Mouse (Mus musculus): ENCODE results near the gene Tcea3. TPM values are rescaled to one million over a fixed set of nuclear protein-coding genes. Genes with fewer than 3 reads are reported as not detected.

Tcea3 gene
- total and polyA plus RNA-seq, 3 experiments = 46.9 to 138 (median 112) TPM

GRCm38 (mm10) chr4:136246568-136246969 is 960 bp upstream of the Tcea3 start:
- Histone ChIP-seq H3K4me3 (peak overlapping the region; percentile 74; the same call in 1 of the 2 replicates), H3K4me1 (ENCODE audit: control insufficient read depth, insufficient read depth, low read length) (peaks cover 6% of the 10 kb centered on the region), H3K27me3 (ENCODE audit: control insufficient read depth, insufficient read depth, low read length) (no peaks in the 10 kb centered on the region), H3K79me2 (replicated peaks; ENCODE audit: control insufficient read depth, insufficient read depth, low read length) (no peaks in the 10 kb centered on the region), H3K9ac (ENCODE audit: low read depth, low read length) (peak overlapping the region; percentile 43), H3K36me3 (ENCODE audit: control insufficient read depth, insufficient read depth, low read length) (no peaks in the 10 kb centered on the region), H3K27ac (peak overlapping the region; percentile 88)
- TF ChIP-seq POLR2A (IDR thresholded peaks at IDR 0.05; ENCODE audit: insufficient read depth, low read depth, low read length) (peak; percentile 59), EP300 (IDR thresholded peaks at IDR 0.05; ENCODE audit: insufficient read depth, low read depth, low read length) (peak; percentile 61; the same call in 1 of the 2 replicates), CTCF (IDR thresholded peaks at IDR 0.05) (no peak)
- 11% methylated on average over 12 of the region's 12 CpGs for WGBS
- intact Hi-C loops (cut with DNase I) = no loop called here
- DNase-seq = peak in 1 of 2 experiments; percentile 51

DNA sequence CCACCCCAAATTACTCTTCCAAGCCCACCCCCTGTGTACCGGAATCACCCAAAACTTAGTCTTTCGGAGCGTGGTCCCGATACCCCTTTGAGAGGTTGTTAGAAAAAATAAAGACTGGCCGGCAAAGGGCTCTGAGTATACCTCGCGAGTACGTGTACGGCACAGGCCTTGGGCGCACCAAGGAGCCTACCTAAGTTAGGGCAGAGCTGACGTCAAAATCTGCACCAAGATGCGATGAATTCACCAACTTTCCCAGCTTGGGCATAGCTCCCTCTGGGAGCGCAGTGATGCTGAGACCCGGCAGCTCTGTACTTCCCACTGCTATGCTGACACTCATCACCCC is 172 bp upstream of the Tcea3 start:
- Histone ChIP-seq H3K27ac (peak overlapping the region; percentile 88), H3K36me3 (ENCODE audit: control insufficient read depth, insufficient read depth, low read length) (no peaks in the 10 kb centered on the region), H3K27me3 (ENCODE audit: control insufficient read depth, insufficient read depth, low read length) (no peaks in the 10 kb centered on the region), H3K79me2 (replicated peaks; ENCODE audit: control insufficient read depth, insufficient read depth, low read length) (no peaks in the 10 kb centered on the region), H3K9ac (ENCODE audit: low read depth, low read length) (peak overlapping the region; percentile 56), H3K4me3 (peak overlapping the region; percentile 74), H3K4me1 (ENCODE audit: control insufficient read depth, insufficient read depth, low read length) (peaks cover 10% of the 10 kb centered on the region)
- intact Hi-C loops (cut with DNase I) = no loop called here
- WGBS = 7% methylated on average over 14 of the region's 14 CpGs
- no peak for TF ChIP-seq POLR2A (IDR thresholded peaks at IDR 0.05; ENCODE audit: insufficient read depth, low read depth, low read length)
- TF ChIP-seq EP300 (IDR thresholded peaks at IDR 0.05; ENCODE audit: insufficient read depth, low read depth, low read length) = 0 out of 2 replicates have a peak, but pooled peaks have one; percentile 10
- DNase-seq = no peak

DNA sequence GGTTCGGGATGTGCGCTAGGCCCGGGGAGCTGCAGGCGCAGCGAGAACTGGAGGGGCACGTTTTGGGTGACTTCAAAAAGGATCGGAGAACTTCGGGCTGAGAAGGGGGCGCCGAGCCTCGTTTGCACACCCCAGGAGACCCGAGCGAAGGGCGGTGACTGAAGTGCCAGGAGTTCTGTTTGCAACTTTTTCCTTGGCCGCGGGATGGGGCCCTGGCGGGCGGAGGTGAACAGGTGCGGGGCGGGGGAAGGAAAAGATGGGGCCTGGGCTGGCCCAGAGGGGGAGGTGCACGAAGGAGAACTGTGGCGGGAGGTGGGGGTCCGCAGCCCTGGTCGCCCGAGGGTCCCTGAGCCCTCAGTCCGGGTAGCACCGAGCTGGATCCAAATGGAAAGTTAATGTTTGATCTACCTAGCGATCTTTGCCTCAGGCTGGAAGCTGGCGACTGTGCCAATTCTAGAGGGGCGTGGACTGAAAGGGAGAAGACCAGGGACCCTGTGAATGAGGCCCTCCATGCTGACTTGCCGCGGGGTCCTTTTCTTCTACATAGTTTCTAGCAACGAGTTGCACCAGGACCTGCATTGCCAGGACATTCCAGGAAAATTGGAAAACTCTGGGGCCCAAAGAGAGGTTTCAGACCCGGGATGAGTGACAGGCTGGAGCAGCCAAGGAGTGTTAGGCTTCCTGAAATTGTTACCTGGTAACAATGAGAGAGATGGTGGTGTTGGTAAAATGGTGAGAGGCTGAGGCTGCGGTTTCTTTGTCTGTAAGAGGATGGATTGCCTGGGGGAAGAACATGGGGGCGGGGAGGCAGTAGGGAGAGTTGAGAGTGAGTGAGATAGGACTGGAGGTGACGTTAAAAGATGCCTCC is 1.2 kb downstream of the Tcea3 start:
- Histone ChIP-seq H3K79me2 (replicated peaks; ENCODE audit: control insufficient read depth, insufficient read depth, low read length) (no peaks in the 10 kb centered on the region), H3K4me3 (peak overlapping the region; percentile 74), H3K27me3 (ENCODE audit: control insufficient read depth, insufficient read depth, low read length) (no peaks in the 10 kb centered on the region), H3K4me1 (ENCODE audit: control insufficient read depth, insufficient read depth, low read length) (peaks cover 10% of the 10 kb centered on the region), H3K9ac (ENCODE audit: low read depth, low read length) (peak overlapping the region; percentile 76), H3K27ac (peak overlapping the region; percentile 88), H3K36me3 (ENCODE audit: control insufficient read depth, insufficient read depth, low read length) (no peaks in the 10 kb centered on the region)
- 5% methylated on average over 37 of the region's 37 CpGs for WGBS
- TF ChIP-seq POLR2A (IDR thresholded peaks at IDR 0.05; ENCODE audit: insufficient read depth, low read depth, low read length) (no peak), EP300 (IDR thresholded peaks at IDR 0.05; ENCODE audit: insufficient read depth, low read depth, low read length) (no peak), CTCF (IDR thresholded peaks at IDR 0.05) (no peak)
- intact Hi-C loops (cut with DNase I) = no loop called here
- DNase-seq = no peak

GRCm38 (mm10) chr4:136249332-136249647 is 1.8 kb downstream of the Tcea3 start:
- WGBS = 22% methylated on average over 11 of the region's 11 CpGs
- Histone ChIP-seq H3K4me3 (peak overlapping the region; percentile 74; the same call in 1 of the 2 replicates), H3K9ac (ENCODE audit: low read depth, low read length) (no peak overlapping the region), H3K27ac (peak overlapping the region; percentile 39), H3K4me1 (ENCODE audit: control insufficient read depth, insufficient read depth, low read length) (peaks cover 10% of the 10 kb centered on the region), H3K36me3 (ENCODE audit: control insufficient read depth, insufficient read depth, low read length) (no peaks in the 10 kb centered on the region), H3K79me2 (replicated peaks; ENCODE audit: control insufficient read depth, insufficient read depth, low read length) (no peaks in the 10 kb centered on the region), H3K27me3 (ENCODE audit: control insufficient read depth, insufficient read depth, low read length) (no peaks in the 10 kb centered on the region)
- no peak for DNase-seq
- TF ChIP-seq CTCF (IDR thresholded peaks at IDR 0.05) (no peak), POLR2A (IDR thresholded peaks at IDR 0.05; ENCODE audit: insufficient read depth, low read depth, low read length) (no peak), EP300 (IDR thresholded peaks at IDR 0.05; ENCODE audit: insufficient read depth, low read depth, low read length) (no peak)
- intact Hi-C loops (cut with DNase I) = no loop called here

DNA sequence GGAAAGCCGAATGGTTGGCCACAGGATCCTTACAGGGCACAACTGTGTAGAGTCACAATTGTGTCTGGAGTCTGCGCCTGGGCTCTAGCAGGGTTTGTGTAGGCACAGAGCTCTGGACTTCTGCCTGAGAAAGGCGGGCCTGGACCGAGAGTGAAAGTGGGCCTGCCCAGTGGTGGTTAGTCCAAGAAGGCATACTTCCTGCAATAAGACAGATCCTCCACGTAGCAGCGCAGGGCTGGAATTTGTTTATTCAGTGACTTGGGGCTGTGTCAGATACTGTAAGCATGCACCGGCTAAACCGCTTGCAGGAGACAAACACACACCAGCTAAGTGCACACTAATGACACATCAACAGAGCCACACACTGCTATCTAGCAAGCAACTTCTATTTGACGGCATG is 2.3 kb downstream of the Tcea3 start:
- Histone ChIP-seq H3K27ac (peak overlapping the region; percentile 39), H3K27me3 (ENCODE audit: control insufficient read depth, insufficient read depth, low read length) (no peaks in the 10 kb centered on the region), H3K79me2 (replicated peaks; ENCODE audit: control insufficient read depth, insufficient read depth, low read length) (no peaks in the 10 kb centered on the region), H3K4me1 (ENCODE audit: control insufficient read depth, insufficient read depth, low read length) (peaks cover 10% of the 10 kb centered on the region), H3K36me3 (ENCODE audit: control insufficient read depth, insufficient read depth, low read length) (no peaks in the 10 kb centered on the region), H3K4me3 (no peak overlapping the region), H3K9ac (ENCODE audit: low read depth, low read length) (0 out of 2 replicates have a peak overlapping the region, but pooled peaks have one; percentile 17)
- WGBS = 18% methylated on average over 9 of the region's 9 CpGs
- DNase-seq = peak; percentile 73 to 81
- TF ChIP-seq POLR2A (IDR thresholded peaks at IDR 0.05; ENCODE audit: insufficient read depth, low read depth, low read length) (peak; percentile 26; the same call in 1 of the 2 replicates), EP300 (IDR thresholded peaks at IDR 0.05; ENCODE audit: insufficient read depth, low read depth, low read length) (no peak)
- intact Hi-C loops (cut with DNase I) = no loop called here

DNA sequence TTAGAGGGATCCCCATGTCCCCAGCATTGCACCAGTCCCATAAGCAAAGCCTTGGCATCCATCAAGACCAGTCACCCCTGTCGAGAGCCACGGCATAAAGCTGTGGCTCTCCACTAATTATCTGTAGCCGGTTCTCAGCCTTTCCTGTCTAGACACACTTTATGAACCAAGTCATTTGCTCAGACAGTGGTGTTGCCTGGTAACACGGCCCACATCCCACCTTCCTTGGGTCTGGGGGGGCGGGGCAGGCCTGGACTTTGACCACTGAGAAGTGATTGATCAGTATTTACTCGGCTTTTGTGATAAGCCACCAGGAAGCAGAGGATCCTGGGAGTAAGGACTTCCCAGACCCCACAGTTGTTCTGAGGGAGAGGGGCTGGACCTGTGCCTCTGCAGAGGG is 8.4 kb downstream of the Tcea3 start:
- no peaks in the 10 kb centered on the region for H3K27me3 ChIP-seq (ENCODE audit: control insufficient read depth, insufficient read depth, low read length)
- 45% methylated on average over 6 of the region's 6 CpGs for WGBS
- H3K9ac ChIP-seq (ENCODE audit: low read depth, low read length) = no peak overlapping the region
- no peak overlapping the region for H3K4me3 ChIP-seq
- intact Hi-C loops (cut with DNase I) = no loop called here
- no peaks in the 10 kb centered on the region for H3K36me3 ChIP-seq (ENCODE audit: control insufficient read depth, insufficient read depth, low read length)
- TF ChIP-seq POLR2A (IDR thresholded peaks at IDR 0.05; ENCODE audit: insufficient read depth, low read depth, low read length) (no peak), EP300 (IDR thresholded peaks at IDR 0.05; ENCODE audit: insufficient read depth, low read depth, low read length) (no peak), CTCF (IDR thresholded peaks at IDR 0.05) (no peak)
- no peak for DNase-seq
- peaks cover 4% of the 10 kb centered on the region; the same call in 1 of the 2 replicates for H3K4me1 ChIP-seq (ENCODE audit: control insufficient read depth, insufficient read depth, low read length)
- H3K79me2 ChIP-seq (replicated peaks; ENCODE audit: control insufficient read depth, insufficient read depth, low read length) = no peaks in the 10 kb centered on the region
- no peak overlapping the region for H3K27ac ChIP-seq
